Mouse (Mus musculus): ENCODE data around the gene Prkag2. TPM values are rescaled to one million over a fixed set of nuclear protein-coding genes. Genes with fewer than 3 reads are reported as not detected.
"Not testable (repeated sequence)": the region's sequence is repeated elsewhere in the genome, so short reads cannot be mapped to it uniquely, and the experiment has no call there.

Gene Prkag2
- polyA plus RNA-seq, 1 experiment from 2014 or later = 3.9 TPM

DNA sequence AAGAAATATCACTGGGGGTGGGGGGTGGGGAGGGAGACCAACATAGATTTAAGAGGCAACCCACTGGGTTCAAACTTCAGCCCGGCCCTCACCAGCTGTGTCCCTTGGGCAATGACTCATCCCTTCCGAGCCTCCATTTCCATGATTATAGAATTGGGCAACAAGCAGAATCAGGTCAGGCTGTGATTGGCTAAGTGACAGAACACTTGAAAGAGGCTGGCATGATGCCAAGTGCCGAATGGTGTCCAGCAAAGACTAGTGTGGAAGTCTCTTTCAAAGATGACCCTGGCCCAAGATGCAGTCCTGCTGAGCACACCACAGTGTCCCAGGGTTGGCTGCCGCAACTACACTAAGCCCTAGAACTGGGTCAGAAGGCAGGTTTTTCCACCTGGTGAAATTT lies 14.2 kb downstream of the Prkag2 start:
- no peak overlapping the region for H3K27ac ChIP-seq (replicated peaks)
- H3K27me3 ChIP-seq = no peaks in the 10 kb centered on the region
- ATAC-seq (ENCODE audit: insufficient read depth) = no peak
- no peaks in the 10 kb centered on the region for H3K9me3 ChIP-seq (replicated peaks)
- no peak overlapping the region for H3K4me2 ChIP-seq
- no peaks in the 10 kb centered on the region for H3K36me3 ChIP-seq (replicated peaks)
- no peak overlapping the region for H3K9ac ChIP-seq
- peaks cover 14% of the 10 kb centered on the region for H3K4me1 ChIP-seq (replicated peaks)
- no peak overlapping the region for H3K4me3 ChIP-seq (replicated peaks)
- 52% methylated on average over 4 of the region's 4 CpGs for WGBS (ENCODE audit: insufficient replicate concordance)

DNA sequence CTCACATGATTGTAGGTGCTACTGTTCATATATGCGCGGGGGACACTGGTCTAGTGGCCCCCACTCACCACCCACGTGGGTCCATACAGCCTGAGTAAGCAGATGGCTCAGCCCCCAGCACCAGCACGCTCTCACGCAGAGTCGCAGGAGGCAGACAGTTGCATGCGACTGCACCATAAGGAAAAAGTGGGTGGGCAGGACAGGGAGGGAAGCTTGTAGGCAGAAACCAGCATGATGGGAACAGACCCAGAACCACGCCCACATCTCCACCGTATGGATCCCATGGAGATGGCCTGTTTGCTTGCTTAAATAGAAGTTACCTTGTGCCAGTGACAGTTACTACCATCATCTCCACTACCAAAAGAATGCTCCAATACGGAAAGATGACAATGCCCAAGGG lies 15.3 kb downstream of the Prkag2 start:
- H3K27ac ChIP-seq (replicated peaks) = no peak overlapping the region
- no peak overlapping the region for H3K4me2 ChIP-seq
- no peak for ATAC-seq (ENCODE audit: insufficient read depth)
- 75% methylated on average over 10 of the region's 10 CpGs for WGBS (ENCODE audit: insufficient replicate concordance)
- no peak overlapping the region for H3K4me3 ChIP-seq (replicated peaks)
- no peaks in the 10 kb centered on the region for H3K9me3 ChIP-seq (replicated peaks)
- H3K9ac ChIP-seq = no peak overlapping the region
- no peaks in the 10 kb centered on the region for H3K27me3 ChIP-seq
- H3K36me3 ChIP-seq (replicated peaks) = no peaks in the 10 kb centered on the region
- peaks cover 14% of the 10 kb centered on the region for H3K4me1 ChIP-seq (replicated peaks)

DNA sequence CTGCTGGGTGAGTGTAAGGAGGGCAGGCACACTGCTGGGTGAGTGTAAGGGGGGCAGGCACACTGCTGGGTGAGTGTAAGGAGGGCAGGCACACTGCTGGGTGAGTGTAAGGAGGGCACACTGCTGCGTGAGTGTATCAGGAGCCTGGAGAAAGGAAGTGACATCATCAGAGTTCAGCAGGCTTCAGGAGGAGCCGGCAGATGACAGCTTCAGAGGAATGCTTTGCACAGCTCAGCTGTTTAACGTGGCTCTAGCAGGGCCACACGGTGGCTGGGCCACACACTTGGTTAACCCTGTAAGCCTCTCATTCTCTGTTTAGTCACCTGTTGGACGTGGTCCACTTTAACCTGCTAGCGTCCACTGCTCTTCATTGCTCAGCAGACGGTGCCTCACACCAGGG lies 16.6 kb downstream of the Prkag2 start:
- no peak overlapping the region for H3K4me3 ChIP-seq (replicated peaks)
- no peak overlapping the region for H3K27ac ChIP-seq (replicated peaks)
- no peak overlapping the region for H3K4me2 ChIP-seq
- H3K27me3 ChIP-seq = no peaks in the 10 kb centered on the region
- H3K36me3 ChIP-seq (replicated peaks) = no peaks in the 10 kb centered on the region
- H3K9me3 ChIP-seq (replicated peaks) = no peaks in the 10 kb centered on the region
- H3K4me1 ChIP-seq (replicated peaks) = peaks cover 14% of the 10 kb centered on the region
- WGBS (ENCODE audit: insufficient replicate concordance) = 30% methylated on average over 7 of the region's 7 CpGs
- ATAC-seq (ENCODE audit: insufficient read depth) = no peak
- H3K9ac ChIP-seq = no peak overlapping the region

DNA sequence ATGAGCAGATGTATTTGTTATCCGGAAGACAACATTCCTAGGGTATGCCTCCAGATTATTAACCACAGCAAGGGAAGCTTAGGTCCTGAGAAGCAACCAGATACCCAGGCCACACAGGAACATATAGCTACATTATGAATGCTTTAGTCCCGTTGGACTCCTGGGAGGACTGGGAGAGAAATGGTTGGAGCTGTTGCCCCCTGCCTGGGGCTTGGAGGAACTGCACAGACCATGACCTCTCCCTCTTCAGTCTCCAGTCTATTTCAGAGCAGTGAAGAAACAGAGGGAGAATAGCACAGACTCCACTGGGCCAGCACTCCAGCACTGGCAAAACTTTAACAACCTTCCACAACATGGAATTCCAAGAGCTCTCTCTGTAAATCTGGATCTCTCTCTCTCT lies 17.9 kb downstream of the Prkag2 start:
- Histone ChIP-seq H3K9me3 (replicated peaks) (no peaks in the 10 kb centered on the region), H3K4me2 (no peak overlapping the region), H3K27me3 (no peaks in the 10 kb centered on the region), H3K4me3 (replicated peaks) (no peak overlapping the region), H3K4me1 (replicated peaks) (peaks cover 11% of the 10 kb centered on the region), H3K36me3 (replicated peaks) (no peaks in the 10 kb centered on the region), H3K9ac (no peak overlapping the region), H3K27ac (replicated peaks) (no peak overlapping the region)
- ATAC-seq (ENCODE audit: insufficient read depth) = no peak
- WGBS (ENCODE audit: insufficient replicate concordance) = 32% methylated on average over 2 of the region's 2 CpGs

DNA sequence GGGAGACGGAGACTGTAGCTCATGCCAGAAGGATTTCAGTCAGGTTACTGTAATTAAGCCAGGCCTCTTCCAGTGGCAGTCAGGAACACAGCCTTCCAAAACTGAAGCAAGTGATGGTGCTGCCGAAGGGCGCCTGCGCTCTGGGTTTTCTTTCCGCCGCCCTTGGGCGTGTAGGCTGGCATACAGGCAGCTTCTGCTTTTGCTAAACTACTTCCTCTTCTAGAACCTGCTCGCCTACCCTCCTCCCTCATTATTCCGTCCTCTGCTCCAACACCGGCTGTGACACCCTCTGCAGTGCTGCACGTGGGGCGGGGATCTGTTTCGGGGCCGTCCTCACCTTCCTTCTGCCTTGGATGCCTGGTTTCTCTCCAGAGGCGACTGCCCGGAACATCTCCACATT lies 18.9 kb downstream of the Prkag2 start:
- H3K4me2 ChIP-seq = no peak overlapping the region
- H3K4me3 ChIP-seq (replicated peaks) = no peak overlapping the region
- H3K36me3 ChIP-seq (replicated peaks) = no peaks in the 10 kb centered on the region
- ATAC-seq (ENCODE audit: insufficient read depth) = no peak
- peaks cover 9% of the 10 kb centered on the region for H3K4me1 ChIP-seq (replicated peaks)
- WGBS (ENCODE audit: insufficient replicate concordance) = 23% methylated on average over 16 of the region's 16 CpGs
- H3K9ac ChIP-seq = no peak overlapping the region
- no peaks in the 10 kb centered on the region for H3K9me3 ChIP-seq (replicated peaks)
- no peaks in the 10 kb centered on the region for H3K27me3 ChIP-seq
- no peak overlapping the region for H3K27ac ChIP-seq (replicated peaks)

DNA sequence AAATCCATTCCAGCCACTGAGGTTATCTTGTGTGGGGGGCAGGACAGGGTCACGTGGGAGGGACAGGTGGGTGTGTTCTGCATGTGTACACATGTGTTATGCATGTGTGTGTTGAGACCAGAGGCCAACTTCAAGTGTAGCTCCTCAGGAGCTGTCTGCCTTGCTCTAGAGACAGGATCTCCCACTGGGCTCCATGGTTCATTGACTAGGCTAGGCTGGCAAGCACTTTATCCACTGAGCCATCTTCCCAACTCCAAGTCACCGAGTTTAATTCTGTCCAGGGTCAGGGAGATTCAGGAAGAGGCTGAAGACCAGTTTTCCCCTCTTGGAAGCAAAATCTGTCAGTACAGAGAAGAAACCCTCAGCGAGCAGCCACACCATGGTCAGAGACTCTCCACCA lies 19.4 kb downstream of the Prkag2 start:
- Histone ChIP-seq H3K4me2 (no peak overlapping the region), H3K9me3 (replicated peaks) (no peaks in the 10 kb centered on the region), H3K9ac (no peak overlapping the region), H3K36me3 (replicated peaks) (no peaks in the 10 kb centered on the region), H3K27me3 (no peaks in the 10 kb centered on the region), H3K4me3 (replicated peaks) (no peak overlapping the region), H3K4me1 (replicated peaks) (peaks cover 4% of the 10 kb centered on the region; the same call in 1 of the 2 replicates), H3K27ac (replicated peaks) (no peak overlapping the region)
- 39% methylated on average over 3 of the region's 3 CpGs for WGBS (ENCODE audit: insufficient replicate concordance)
- ATAC-seq (ENCODE audit: insufficient read depth) = no peak

DNA sequence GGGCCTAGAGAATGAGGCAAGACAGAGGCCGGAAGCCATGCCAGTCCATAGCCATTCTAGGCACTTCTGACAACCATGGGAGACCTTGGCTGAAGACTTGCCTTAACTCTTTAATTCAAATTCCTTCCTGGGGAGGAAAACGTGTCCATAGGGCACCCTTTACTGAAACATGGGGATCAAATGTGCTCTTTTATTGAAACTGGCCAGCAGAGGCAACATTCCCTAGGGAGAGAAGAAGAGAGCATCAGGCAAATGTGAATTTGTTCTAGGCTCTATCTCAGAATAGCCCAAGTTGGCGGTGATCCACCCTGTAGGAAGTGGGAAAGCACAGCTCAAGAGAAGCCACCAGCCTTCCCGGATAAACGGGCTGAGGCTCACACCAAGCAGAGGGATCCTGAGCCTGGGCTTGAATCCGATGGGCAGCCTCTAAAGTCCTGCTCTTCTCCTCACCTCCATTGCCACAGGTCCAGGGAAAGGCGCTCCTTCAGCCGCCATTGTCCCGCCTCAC lies 19.9 kb downstream of the Prkag2 start:
- no peaks in the 10 kb centered on the region for H3K36me3 ChIP-seq (replicated peaks)
- no peak overlapping the region for H3K9ac ChIP-seq
- H3K4me2 ChIP-seq = no peak overlapping the region
- H3K9me3 ChIP-seq (replicated peaks) = no peaks in the 10 kb centered on the region
- ATAC-seq (ENCODE audit: insufficient read depth) = no peak
- WGBS (ENCODE audit: insufficient replicate concordance) = 68% methylated on average over 9 of the region's 9 CpGs
- H3K4me3 ChIP-seq (replicated peaks) = no peak overlapping the region
- H3K27ac ChIP-seq (replicated peaks) = no peak overlapping the region
- H3K27me3 ChIP-seq = no peaks in the 10 kb centered on the region
- no peaks in the 10 kb centered on the region; the same call in 1 of the 2 replicates for H3K4me1 ChIP-seq (replicated peaks)

DNA sequence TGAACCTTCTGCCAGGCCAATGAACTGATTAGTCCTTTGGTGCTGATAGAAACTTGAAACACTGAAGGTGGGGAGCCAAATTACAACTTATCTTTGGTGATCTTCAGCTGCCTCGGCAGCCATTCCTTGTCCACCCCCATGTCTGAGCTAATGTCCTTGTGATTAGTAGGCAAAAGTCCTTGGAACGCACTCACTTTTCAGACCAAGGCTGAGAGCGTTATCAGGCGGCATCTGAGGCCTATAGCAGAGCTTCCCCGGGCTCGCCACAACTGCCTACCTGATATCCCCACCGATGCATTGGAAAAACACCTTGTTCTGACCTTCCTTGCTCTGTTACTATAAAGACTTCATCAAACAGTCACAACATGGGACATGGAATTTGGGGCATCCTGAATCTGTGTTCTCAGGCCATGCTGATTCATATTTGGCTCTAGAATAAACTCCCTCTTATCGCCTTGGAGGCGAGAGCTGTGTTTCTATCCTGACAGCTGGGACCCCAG lies 20.6 kb downstream of the Prkag2 start:
- WGBS (ENCODE audit: insufficient replicate concordance) = 64% methylated on average over 9 of the region's 9 CpGs
- no peak for ATAC-seq (ENCODE audit: insufficient read depth)
- Histone ChIP-seq H3K4me3 (replicated peaks) (no peak overlapping the region), H3K9ac (no peak overlapping the region), H3K4me2 (no peak overlapping the region), H3K27me3 (no peaks in the 10 kb centered on the region), H3K27ac (replicated peaks) (no peak overlapping the region), H3K9me3 (replicated peaks) (no peaks in the 10 kb centered on the region), H3K36me3 (replicated peaks) (no peaks in the 10 kb centered on the region), H3K4me1 (replicated peaks) (no peaks in the 10 kb centered on the region; the same call in 1 of the 2 replicates)

DNA sequence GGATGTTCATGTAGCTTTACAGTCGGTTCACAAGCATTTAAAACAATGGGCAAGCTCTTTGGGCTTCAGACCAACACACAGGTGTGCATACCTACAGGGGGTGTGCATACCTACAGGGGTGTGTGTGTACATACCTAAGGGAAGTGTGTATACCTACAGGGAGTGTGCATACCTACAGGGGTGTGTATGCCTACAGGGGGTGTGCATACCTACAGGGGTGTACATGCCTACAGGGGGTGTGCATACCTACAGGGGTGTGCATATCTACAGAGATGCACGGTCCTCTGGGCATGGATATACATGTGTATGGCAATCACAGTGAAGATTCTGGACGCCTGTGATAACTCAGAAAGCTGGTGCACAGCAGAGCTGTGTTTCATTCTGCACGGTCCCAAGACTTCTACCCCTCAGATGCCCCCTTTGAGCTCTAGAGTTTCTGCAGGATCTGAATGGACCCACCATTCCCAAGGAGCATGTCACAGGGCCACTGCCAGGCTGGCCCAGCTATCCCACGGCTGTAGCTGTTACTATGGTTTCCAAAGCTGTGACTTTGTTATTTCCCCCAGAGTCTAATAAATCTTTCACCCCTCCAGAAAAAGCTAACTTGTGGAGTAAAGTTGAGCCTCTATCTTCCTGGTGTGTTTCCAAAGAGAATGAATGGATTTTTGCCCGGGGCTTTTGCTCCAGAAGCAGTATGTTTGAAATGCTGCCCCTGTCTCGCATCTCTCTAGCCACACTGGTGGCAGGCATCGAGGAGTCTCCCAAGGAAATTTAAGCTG lies 22.4 kb downstream of the Prkag2 start:
- H3K4me2 ChIP-seq = no peak overlapping the region
- no peaks in the 10 kb centered on the region for H3K27me3 ChIP-seq
- H3K4me1 ChIP-seq (replicated peaks) = no peaks in the 10 kb centered on the region; the same call in 1 of the 2 replicates
- H3K27ac ChIP-seq (replicated peaks) = no peak overlapping the region
- no peak overlapping the region for H3K4me3 ChIP-seq (replicated peaks)
- 58% methylated on average over 8 of the region's 8 CpGs for WGBS (ENCODE audit: insufficient replicate concordance)
- H3K36me3 ChIP-seq (replicated peaks) = no peaks in the 10 kb centered on the region
- H3K9me3 ChIP-seq (replicated peaks) = no peaks in the 10 kb centered on the region
- no peak overlapping the region for H3K9ac ChIP-seq
- ATAC-seq (ENCODE audit: insufficient read depth) = no peak

DNA sequence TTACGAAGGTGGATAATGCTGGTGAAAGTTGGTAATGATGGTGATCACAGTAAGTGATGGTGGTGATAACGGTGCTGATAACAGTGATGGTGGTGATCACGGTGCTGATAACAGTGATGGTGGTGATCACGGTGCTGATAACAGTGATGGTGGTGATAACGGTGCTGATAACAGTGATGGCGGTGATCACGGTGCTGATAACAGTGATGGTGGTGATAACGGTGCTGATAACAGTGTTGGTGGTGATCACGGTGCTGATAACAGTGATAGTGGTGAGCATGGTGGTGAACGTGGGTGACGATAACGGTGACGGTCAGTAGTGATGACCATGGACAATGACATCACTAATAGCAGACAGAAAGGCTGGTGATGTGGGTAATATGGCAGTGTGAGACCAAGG lies 23.2 kb downstream of the Prkag2 start:
- not testable (repeated sequence) for ATAC-seq (ENCODE audit: insufficient read depth); H3K9ac ChIP-seq; H3K4me2 ChIP-seq

DNA sequence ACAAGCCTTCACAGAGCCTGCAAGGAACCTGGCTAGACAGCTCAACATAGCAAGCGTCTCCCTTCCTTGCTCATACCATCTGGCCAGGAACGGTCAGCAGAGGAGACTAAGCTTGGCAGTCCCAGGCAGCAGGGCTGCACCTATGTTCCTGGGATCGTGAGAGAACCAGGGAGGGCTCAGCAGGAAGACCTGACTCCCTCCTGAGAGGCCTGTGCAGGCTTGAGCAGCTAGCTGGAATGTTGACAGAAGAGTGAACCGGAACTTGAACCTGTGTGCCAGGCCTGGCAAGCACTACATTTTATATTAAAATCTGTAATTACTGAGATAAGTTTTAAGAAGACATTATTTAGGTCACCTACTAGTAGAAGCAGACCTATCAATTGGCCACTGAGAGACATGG lies 24.8 kb downstream of the Prkag2 start:
- no peaks in the 10 kb centered on the region for H3K27me3 ChIP-seq
- WGBS (ENCODE audit: insufficient replicate concordance) = 63% methylated on average over 4 of the region's 4 CpGs
- no peak overlapping the region for H3K9ac ChIP-seq
- no peak for ATAC-seq (ENCODE audit: insufficient read depth)
- H3K4me3 ChIP-seq (replicated peaks) = no peak overlapping the region
- no peak overlapping the region for H3K4me2 ChIP-seq
- no peaks in the 10 kb centered on the region for H3K36me3 ChIP-seq (replicated peaks)
- H3K27ac ChIP-seq (replicated peaks) = no peak overlapping the region
- no peaks in the 10 kb centered on the region for H3K4me1 ChIP-seq (replicated peaks)
- H3K9me3 ChIP-seq (replicated peaks) = no peaks in the 10 kb centered on the region

More for the DNA sequence above, 23.2 kb downstream of the Prkag2 start:
- not testable (repeated sequence) for H3K4me1 ChIP-seq (replicated peaks); H3K27me3 ChIP-seq; H3K4me3 ChIP-seq (replicated peaks); H3K27ac ChIP-seq (replicated peaks); H3K9me3 ChIP-seq (replicated peaks); H3K36me3 ChIP-seq (replicated peaks)
- 78% methylated on average over 13 of the region's 13 CpGs for WGBS (ENCODE audit: insufficient replicate concordance)

All from liver, embryonic 15.5 days (tissue).